Mouse (Mus musculus) layer of hippocampus, adult 2 months (tissue): ENCODE results near the gene Itga4. TPM values are rescaled to one million over a fixed set of nuclear protein-coding genes. Genes with fewer than 3 reads are reported as not detected.
A peak's percentile ranks its signal among the peaks of the same experiment; 100 is the strongest.

Experiments used
- DNase-seq, 2 experiments: peaks; one replicate each; pipeline ENCODE4 v3.0.0; 2022; ENCODE audit warnings: low spot score in 2 of 2
- H3K27ac ChIP-seq: fragments of 200-600 bp; 2 replicates; pipeline ENCODE4 v1.8.1; 2022
- H3K4me3 ChIP-seq: fragments of 200-600 bp; 2 replicates; pipeline ENCODE4 v1.8.1; 2022; ENCODE audit warnings: mild to moderate bottlenecking
- CTCF ChIP-seq: fragments of 200-600 bp; conservative IDR thresholded peaks from 2 replicates; pipeline ENCODE4 v1.8.1; 2022; ENCODE audit warnings: antibody characterized with exemption, mild to moderate bottlenecking, moderate library complexity
- long read RNA-seq, 2 experiments: library from polyadenylated mRNA; stranded (forward); transcript quantifications; one replicate each; pipeline ENCODE4 v2.0.0; 2021; ENCODE audit warnings: borderline mapping rate in 2 of 2
- total RNA-seq, 2 experiments: library from RNA; stranded (reverse); gene quantifications; 2 replicates each; pipeline ENCODE4 v1.2.3; 2021

Gene Itga4
- 10 to 100 TPM; 25.9 to 28.6 TPM for total RNA-seq
- long read RNA-seq, experiment 1, full-length matches to known transcripts, result 3 of 4 reads
- long read RNA-seq, experiment 1, partial matches to known transcripts, result 0 of 4 reads
- long read RNA-seq, experiment 1, other reads (novel, unspliced or antisense), result 1 of 4 reads
- long read RNA-seq, experiment 2, partial matches to known transcripts, result 0 of 7 reads
- long read RNA-seq, experiment 2, other reads (novel, unspliced or antisense), result 7 of 7 reads

- DNase-seq, result peak; percentile 85 to 90
- TF ChIP-seq CTCF, result peak; percentile 92
- Histone ChIP-seq H3K27ac (peak within 1 kb of the TSS; percentile 93), H3K4me3 (peak within 1 kb of the TSS; percentile 58)
These were observed at the start of gene Itga4 for GRCm38 (mm10) chr2:79255192-79256000. Itga4 (plus strand) TSS chr2:79255426.

GRCm38 (mm10) chr2:79206191-79206755, 49.0 kb upstream of the Itga4 start:
- H3K27ac ChIP-seq, result no peak overlapping the region
- no peak overlapping the region for H3K4me3 ChIP-seq
- DNase-seq, result no peak
- TF ChIP-seq CTCF, result no peak

GRCm38 (mm10) chr2:79214982-79215381, 40.2 kb upstream of the Itga4 start:
- Histone ChIP-seq H3K27ac (no peak overlapping the region), H3K4me3 (no peak overlapping the region)
- TF ChIP-seq CTCF, result no peak
- DNase-seq, result no peak

- Histone ChIP-seq H3K27ac (no peak overlapping the region), H3K4me3 (no peak overlapping the region)
- TF ChIP-seq CTCF, result no peak
- DNase-seq, result no peak
These were observed 39.7 kb upstream of the Itga4 start for GRCm38 (mm10) chr2:79215479-79215878.

GRCm38 (mm10) chr2:79224714-79225426, 30.4 kb upstream of the Itga4 start:
- Histone ChIP-seq H3K27ac (no peak overlapping the region), H3K4me3 (no peak overlapping the region)
- TF ChIP-seq CTCF, result no peak
- DNase-seq, result no peak

GRCm38 (mm10) chr2:79227805-79228241, 27.4 kb upstream of the Itga4 start:
- no peak for DNase-seq

GRCm38 (mm10) chr2:79231056-79231949, 23.9 kb upstream of the Itga4 start:
- no peak for DNase-seq
- Histone ChIP-seq H3K27ac (no peak overlapping the region), H3K4me3 (no peak overlapping the region)
- TF ChIP-seq CTCF, result no peak

More at GRCm38 (mm10) chr2:79227805-79228241, 27.4 kb upstream of the Itga4 start:
- H3K4me3 ChIP-seq, result no peak overlapping the region
- no peak overlapping the region for H3K27ac ChIP-seq
- TF ChIP-seq CTCF, result no peak

- DNase-seq, result no peak
- no peak for TF ChIP-seq CTCF
- H3K27ac ChIP-seq, result no peak overlapping the region
- H3K4me3 ChIP-seq, result no peak overlapping the region
These were observed 19.3 kb upstream of the Itga4 start for GRCm38 (mm10) chr2:79235767-79236487.

GRCm38 (mm10) chr2:79237216-79237615, 18.0 kb upstream of the Itga4 start:
- DNase-seq, result no peak
- Histone ChIP-seq H3K27ac (no peak overlapping the region), H3K4me3 (no peak overlapping the region)
- TF ChIP-seq CTCF, result no peak

- H3K27ac ChIP-seq, result no peak overlapping the region
- no peak for DNase-seq
- no peak overlapping the region for H3K4me3 ChIP-seq
- TF ChIP-seq CTCF, result no peak
These were observed 10.9 kb upstream of the Itga4 start for GRCm38 (mm10) chr2:79244276-79244675.

GRCm38 (mm10) chr2:79244743-79245142, 10.5 kb upstream of the Itga4 start:
- no peak for DNase-seq
- Histone ChIP-seq H3K4me3 (no peak overlapping the region), H3K27ac (no peak overlapping the region)
- no peak for TF ChIP-seq CTCF
